Mouse (Mus musculus): ENCODE results near the gene Pold2. TPM values are rescaled to one million over a fixed set of nuclear protein-coding genes. Genes with fewer than 3 reads are reported as not detected.

Gene Pold2
- polyA plus RNA-seq, 1 experiment from 2014 or later = 162 TPM

DNA sequence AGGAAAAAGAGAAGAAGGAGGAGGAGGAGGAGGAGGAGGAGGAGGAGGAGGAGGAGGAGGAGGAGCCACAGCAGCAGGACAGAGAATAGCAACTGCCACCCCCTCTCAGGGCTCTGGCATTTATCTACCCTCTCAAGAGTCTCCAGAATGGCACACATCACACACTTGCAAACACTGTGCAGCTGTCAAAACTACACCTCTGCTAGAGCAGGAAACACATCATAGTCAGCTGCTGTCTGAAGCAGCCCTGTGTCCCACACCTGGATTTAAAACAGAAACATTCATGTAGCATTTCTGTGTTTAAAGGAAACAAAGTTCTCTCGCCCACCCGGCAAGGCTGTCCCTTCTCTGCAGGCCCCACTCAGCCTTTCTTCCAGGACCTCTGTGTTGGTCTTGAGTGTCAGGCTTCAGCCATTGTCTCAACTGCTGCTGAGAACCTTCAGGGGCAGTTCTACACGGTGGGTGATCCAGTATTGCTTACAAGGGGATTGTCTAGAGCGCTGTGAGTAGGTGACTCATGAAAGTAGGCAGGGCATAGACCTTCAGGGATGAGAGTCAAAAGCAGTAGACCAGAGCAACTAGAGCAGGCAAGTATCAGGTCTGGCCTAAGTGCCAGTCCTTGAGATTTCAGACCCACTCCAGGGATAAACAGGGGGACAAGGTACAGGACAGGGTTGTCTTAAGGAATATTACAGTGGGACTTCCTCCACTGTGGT, 26.9 kb downstream of the Pold2 start:
- no peak for DNase-seq (ENCODE audit: low spot score)
- H3K4me1 ChIP-seq = peaks cover 40% of the 10 kb centered on the region
- 56% methylated on average over 4 of the region's 4 CpGs for whole genome bisulfite sequencing
- H3K36me3 ChIP-seq = no peaks in the 10 kb centered on the region
- H3K4me3 ChIP-seq = no peak overlapping the region
- no peaks in the 10 kb centered on the region for H3K9me3 ChIP-seq
- no peaks in the 10 kb centered on the region for H3K27me3 ChIP-seq (ENCODE audit: insufficient read depth, poor library complexity, severe bottlenecking)
- peak overlapping the region; percentile 53 for H3K27ac ChIP-seq

DNA sequence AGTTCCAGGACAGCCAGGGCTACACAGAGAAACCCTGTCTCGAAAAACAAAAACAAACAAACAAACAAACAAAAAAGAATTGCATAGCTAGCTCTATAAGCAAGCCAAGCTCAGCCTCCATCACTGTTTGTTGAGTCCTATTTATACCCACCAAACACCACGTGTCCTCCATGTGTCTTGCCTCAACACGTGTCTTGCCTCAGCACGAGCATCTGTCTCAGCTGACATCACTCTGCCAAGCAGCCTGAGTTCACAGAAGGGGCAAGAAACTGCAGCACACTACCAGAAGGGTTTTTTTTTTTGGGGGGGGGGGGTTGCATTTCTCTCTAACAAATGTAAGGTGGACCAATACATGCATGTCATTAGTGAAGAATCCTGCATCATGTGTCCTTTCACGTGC, 27.6 kb downstream of the Pold2 start:
- no peaks in the 10 kb centered on the region for H3K9me3 ChIP-seq
- no peak overlapping the region for H3K4me3 ChIP-seq
- no peak overlapping the region for H3K27ac ChIP-seq
- H3K36me3 ChIP-seq = no peaks in the 10 kb centered on the region
- peaks cover 35% of the 10 kb centered on the region for H3K4me1 ChIP-seq
- 54% methylated on average over 5 of the region's 5 CpGs for WGBS
- DNase-seq (ENCODE audit: low spot score) = no peak
- no peaks in the 10 kb centered on the region for H3K27me3 ChIP-seq (ENCODE audit: insufficient read depth, poor library complexity, severe bottlenecking)

DNA sequence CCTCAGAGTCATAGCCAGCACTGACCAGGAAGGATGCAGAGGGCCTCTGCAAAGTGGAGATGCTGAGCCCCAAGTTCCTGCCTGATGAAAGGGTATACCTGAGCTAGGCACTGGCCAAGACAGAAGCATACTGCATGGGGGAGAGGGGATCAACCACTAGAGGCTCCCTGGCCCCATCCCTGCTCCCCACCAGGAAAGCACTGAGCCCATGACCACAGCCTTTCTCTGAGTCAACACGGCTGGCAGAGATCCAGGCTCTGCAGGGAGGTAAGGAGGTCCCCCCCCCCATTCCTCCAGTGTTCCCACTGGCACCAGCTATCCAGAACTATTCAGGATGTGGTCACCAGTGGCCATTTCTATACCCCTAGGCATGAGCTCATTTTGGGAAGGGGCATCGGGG, 28.8 kb downstream of the Pold2 start:
- H3K27me3 ChIP-seq (ENCODE audit: insufficient read depth, poor library complexity, severe bottlenecking) = no peaks in the 10 kb centered on the region
- 67% methylated on average over 2 of the region's 2 CpGs for WGBS
- no peaks in the 10 kb centered on the region for H3K36me3 ChIP-seq
- H3K27ac ChIP-seq = 0 out of 2 replicates have a peak overlapping the region, but pooled peaks have one; percentile 47
- peaks cover 35% of the 10 kb centered on the region for H3K4me1 ChIP-seq
- H3K9me3 ChIP-seq = no peaks in the 10 kb centered on the region
- H3K4me3 ChIP-seq = no peak overlapping the region
- no peak for DNase-seq (ENCODE audit: low spot score)

DNA sequence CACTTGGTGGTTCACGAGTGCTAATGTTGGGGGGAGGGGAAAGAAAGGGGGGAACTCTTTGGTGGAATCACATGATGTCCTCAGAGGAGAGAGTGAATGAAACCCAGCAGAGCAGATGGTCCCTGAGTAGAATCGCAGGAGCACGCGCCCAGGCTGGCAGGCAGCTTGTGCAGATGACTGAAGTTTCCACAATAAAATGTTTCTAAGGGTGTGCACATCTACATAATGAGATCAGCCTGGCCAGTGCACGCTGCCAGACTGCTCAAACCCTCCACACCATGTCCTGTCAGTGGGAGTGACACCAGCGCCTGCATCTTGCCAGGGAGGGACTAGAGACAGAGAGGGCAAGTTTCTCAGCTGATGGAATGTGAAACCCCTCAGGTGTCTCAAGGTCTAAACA, 29.4 kb downstream of the Pold2 start:
- no peak overlapping the region for H3K4me3 ChIP-seq
- peaks cover 35% of the 10 kb centered on the region for H3K4me1 ChIP-seq
- no peaks in the 10 kb centered on the region for H3K27me3 ChIP-seq (ENCODE audit: insufficient read depth, poor library complexity, severe bottlenecking)
- H3K36me3 ChIP-seq = no peaks in the 10 kb centered on the region
- no peak overlapping the region for H3K27ac ChIP-seq
- DNase-seq (ENCODE audit: low spot score) = no peak
- no peaks in the 10 kb centered on the region for H3K9me3 ChIP-seq
- 68% methylated on average over 6 of the region's 6 CpGs for WGBS

DNA sequence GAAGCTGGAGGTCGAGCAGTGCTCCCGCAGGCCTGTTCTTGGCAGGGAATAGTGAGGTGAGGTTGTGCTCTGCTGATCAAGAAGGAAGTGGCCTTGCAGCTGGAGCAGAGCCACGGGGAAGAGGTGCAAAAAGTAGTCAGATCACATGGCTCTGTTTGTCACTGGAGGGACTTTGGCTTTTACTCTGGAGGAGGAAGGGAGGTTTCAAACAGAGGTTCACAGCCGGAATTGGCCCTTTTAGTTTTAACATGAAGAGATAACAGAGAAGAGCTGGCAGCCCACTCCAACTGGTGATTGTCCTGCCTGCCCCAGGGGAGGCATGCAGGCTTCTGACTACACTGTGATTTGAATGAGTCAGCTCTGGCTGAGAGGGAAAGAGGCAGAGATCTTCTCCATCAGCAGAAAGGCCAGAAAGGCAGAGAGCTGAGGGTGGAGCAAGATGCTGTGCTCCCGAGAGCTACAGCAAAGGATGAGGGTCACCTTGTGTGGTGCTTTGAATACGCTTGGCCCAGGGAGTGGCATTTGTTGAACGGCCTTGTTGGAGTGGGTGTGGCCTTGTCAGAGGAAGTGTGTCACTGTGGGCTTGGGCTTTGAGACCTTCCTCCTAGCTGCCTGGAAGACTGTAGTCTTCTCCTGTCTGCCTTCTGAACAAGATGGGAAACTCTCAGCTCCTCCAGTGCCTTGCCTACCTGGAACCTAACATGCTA, 31.3 kb downstream of the Pold2 start:
- Histone ChIP-seq H3K4me3 (0 out of 2 replicates have a peak overlapping the region, but pooled peaks have one; percentile 6), H3K4me1 (peaks cover 28% of the 10 kb centered on the region), H3K9me3 (no peaks in the 10 kb centered on the region), H3K27me3 (ENCODE audit: insufficient read depth, poor library complexity, severe bottlenecking) (no peaks in the 10 kb centered on the region), H3K27ac (no peak overlapping the region), H3K36me3 (no peaks in the 10 kb centered on the region)
- WGBS = 49% methylated on average over 7 of the region's 7 CpGs
- no peak for DNase-seq (ENCODE audit: low spot score)

- Histone ChIP-seq H3K4me3 (no peak overlapping the region), H3K27me3 (ENCODE audit: insufficient read depth, poor library complexity, severe bottlenecking) (no peaks in the 10 kb centered on the region), H3K36me3 (no peaks in the 10 kb centered on the region), H3K9me3 (no peaks in the 10 kb centered on the region), H3K27ac (no peak overlapping the region), H3K4me1 (no peaks in the 10 kb centered on the region)
- WGBS = 78% methylated on average over 3 of the region's 3 CpGs
- no peak for DNase-seq (ENCODE audit: low spot score)
Observed at GRCm38 (mm10) chr11:5843131-5843530, 35.0 kb downstream of the Pold2 start.

DNA sequence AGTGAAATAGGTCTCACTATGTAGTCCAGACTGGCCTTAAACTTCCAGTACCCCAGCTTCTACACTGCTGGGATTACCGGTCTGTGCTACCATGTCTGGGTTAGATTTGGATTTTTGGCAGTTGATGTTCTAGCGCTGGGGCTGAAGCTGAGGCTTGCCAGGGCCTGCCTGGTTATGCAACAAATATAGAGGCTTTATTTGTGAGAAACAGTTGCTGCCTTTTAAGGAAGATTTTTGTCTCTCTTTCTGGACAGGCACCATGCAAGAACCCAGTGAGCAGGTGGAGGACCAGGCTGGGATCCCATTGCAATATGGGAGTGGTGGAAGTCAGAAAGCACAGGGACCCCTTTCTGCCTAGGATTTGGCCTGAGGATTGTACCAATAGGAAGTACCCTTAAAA, 36.3 kb downstream of the Pold2 start:
- Histone ChIP-seq H3K9me3 (no peaks in the 10 kb centered on the region), H3K4me3 (no peak overlapping the region), H3K36me3 (no peaks in the 10 kb centered on the region), H3K4me1 (peaks cover 6% of the 10 kb centered on the region), H3K27me3 (ENCODE audit: insufficient read depth, poor library complexity, severe bottlenecking) (no peaks in the 10 kb centered on the region), H3K27ac (no peak overlapping the region)
- 95% methylated on average over 2 of the region's 2 CpGs for WGBS
- no peak for DNase-seq (ENCODE audit: low spot score)

GRCm38 (mm10) chr11:5840346-5840745, 37.7 kb downstream of the Pold2 start:
- no peak for DNase-seq (ENCODE audit: low spot score)
- H3K27ac ChIP-seq = no peak overlapping the region
- 82% methylated on average over 7 of the region's 7 CpGs for WGBS
- no peaks in the 10 kb centered on the region for H3K9me3 ChIP-seq
- no peak overlapping the region for H3K4me3 ChIP-seq
- peaks cover 4% of the 10 kb centered on the region for H3K36me3 ChIP-seq
- no peaks in the 10 kb centered on the region for H3K27me3 ChIP-seq (ENCODE audit: insufficient read depth, poor library complexity, severe bottlenecking)
- peaks cover 14% of the 10 kb centered on the region for H3K4me1 ChIP-seq

DNA sequence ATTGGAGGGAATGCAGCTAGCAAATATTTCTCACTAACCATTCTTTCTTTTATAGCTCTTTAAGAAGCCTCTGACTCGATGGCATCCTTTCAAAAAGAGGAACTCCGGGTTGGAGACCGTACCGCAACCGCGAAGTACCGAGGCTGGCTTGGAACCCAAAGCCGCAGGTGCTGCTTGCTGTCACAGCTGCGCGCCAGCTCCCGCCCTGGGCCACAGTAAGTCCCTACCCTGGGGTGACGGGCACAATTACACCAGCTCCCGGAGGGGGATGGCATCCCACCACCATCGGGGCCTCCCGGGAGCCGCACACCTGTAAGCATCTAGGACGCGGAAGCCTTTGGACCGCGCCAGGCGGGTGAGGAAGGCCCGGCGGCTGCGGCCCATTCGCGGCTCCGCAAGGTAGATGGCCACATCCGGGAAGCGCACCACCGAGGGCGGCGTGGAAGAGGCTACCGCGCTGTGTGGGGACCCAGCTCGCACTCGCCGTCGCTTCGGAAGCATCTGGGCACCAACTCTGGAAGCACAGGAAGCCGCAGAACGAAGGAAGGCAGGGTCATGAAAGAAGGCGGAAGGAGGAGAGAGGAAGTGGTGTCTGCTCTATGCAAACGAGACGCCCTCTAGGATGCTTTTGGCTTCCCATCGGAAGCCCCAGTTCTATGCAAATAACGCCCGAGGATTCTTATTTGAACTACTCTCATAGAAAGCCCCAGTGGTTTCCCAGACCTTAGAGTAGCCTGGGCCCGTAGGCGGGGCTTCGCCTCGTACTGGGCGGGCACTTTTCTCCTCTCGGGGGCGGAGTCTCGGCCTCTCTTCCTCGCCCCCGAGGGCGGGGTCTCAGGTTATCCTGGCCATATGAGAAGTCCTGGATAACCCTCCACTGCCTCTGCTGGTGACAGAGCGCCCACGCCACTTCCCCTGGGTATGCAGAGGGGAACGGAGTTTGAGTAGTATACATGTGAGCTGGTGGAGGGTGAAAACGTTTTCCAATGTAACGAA, 40.5 kb downstream of the Pold2 start, which contains the start of gene Polm:
Polm (minus strand) TSS at position 766 of the 996 bp plus-strand sequence.
- WGBS = under 1% methylated on average over 63 of the region's 63 CpGs
- peak; percentile 97 for DNase-seq (ENCODE audit: low spot score)

DNA sequence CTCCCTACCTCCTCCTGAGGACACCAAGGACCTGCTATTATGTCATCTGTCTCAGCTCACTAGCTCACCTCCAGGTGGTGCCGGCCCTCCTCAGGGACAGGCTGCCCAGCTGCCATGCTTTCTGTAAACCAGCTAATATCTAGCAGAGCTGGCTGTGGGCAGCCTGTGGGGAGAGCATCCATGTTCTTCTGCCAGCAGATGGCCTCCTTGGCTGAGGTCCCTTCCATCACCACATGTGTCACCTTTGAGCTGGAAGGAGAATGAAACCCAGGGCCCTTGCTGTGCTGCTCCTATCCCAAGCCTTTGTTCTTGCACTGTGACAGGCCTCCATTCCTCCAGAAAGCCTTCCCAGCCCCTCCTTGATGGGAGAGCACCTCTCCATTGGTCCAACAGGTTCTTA, 42.0 kb downstream of the Pold2 start:
- Histone ChIP-seq H3K4me1 (peaks cover 19% of the 10 kb centered on the region), H3K9me3 (no peaks in the 10 kb centered on the region), H3K36me3 (peaks cover 45% of the 10 kb centered on the region), H3K27me3 (ENCODE audit: insufficient read depth, poor library complexity, severe bottlenecking) (no peaks in the 10 kb centered on the region), H3K4me3 (0 out of 2 replicates have a peak overlapping the region, but pooled peaks have one; percentile 5), H3K27ac (no peak overlapping the region)
- DNase-seq (ENCODE audit: low spot score) = no peak
- 48% methylated on average over 1 of the region's 1 CpGs for WGBS

More for the DNA sequence above, 40.5 kb downstream of the Pold2 start, which contains the start of gene Polm:
- H3K4me1 ChIP-seq = peaks cover 14% of the 10 kb centered on the region
- H3K9me3 ChIP-seq = no peaks in the 10 kb centered on the region
- peaks cover 31% of the 10 kb centered on the region for H3K36me3 ChIP-seq
- H3K27me3 ChIP-seq (ENCODE audit: insufficient read depth, poor library complexity, severe bottlenecking) = no peaks in the 10 kb centered on the region
- H3K27ac ChIP-seq = peak within 1 kb of the TSS; percentile 93
- H3K4me3 ChIP-seq = peak within 1 kb of the TSS; percentile 80

GRCm38 (mm10) chr11:5835057-5835456, 43.0 kb downstream of the Pold2 start:
- WGBS = 90% methylated on average over 7 of the region's 7 CpGs
- H3K27ac ChIP-seq = no peak overlapping the region
- H3K4me1 ChIP-seq = peaks cover 24% of the 10 kb centered on the region
- H3K9me3 ChIP-seq = no peaks in the 10 kb centered on the region
- no peaks in the 10 kb centered on the region for H3K27me3 ChIP-seq (ENCODE audit: insufficient read depth, poor library complexity, severe bottlenecking)
- no peak overlapping the region for H3K4me3 ChIP-seq
- peak; percentile 67 for DNase-seq (ENCODE audit: low spot score)
- H3K36me3 ChIP-seq = peaks cover 53% of the 10 kb centered on the region

GRCm38 (mm10) chr11:5834506-5834905, 43.6 kb downstream of the Pold2 start:
- Histone ChIP-seq H3K27me3 (ENCODE audit: insufficient read depth, poor library complexity, severe bottlenecking) (no peaks in the 10 kb centered on the region), H3K36me3 (peaks cover 59% of the 10 kb centered on the region), H3K9me3 (no peaks in the 10 kb centered on the region), H3K4me3 (no peak overlapping the region), H3K27ac (no peak overlapping the region), H3K4me1 (peaks cover 27% of the 10 kb centered on the region)
- peak; percentile 70 for DNase-seq (ENCODE audit: low spot score)
- WGBS = 76% methylated on average over 9 of the region's 9 CpGs

Data from heart, embryonic 10.5 days (tissue).